Mouse (Mus musculus): ENCODE data around the gene Kcnj6.

The Kcnj6 gene

GRCm38 (mm10) chr16:94997340-94997849 is at the start of gene Kcnj6:
Gene Kcnj6 (minus strand): TSS chr16:94997701.
- no peak for DNase-seq (ENCODE audit: low spot score)

DNA sequence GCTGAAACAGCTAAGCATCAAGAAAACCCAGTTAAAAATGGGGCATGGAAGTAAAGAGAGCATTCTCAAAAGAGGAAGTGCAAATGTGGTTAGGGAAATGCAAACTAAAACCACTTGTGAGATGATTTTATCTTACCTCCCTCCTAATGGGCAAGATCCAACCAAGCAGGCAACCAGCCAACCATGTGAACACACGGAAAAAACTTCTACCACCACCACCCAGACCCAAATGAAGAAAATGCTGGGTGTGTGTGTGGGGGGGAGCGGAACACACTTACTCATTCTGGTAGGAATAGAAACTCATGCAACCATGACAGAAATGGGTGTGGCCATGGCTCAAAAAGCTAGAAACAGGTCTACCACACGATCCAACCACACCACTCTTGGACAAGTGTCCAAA is 12.4 kb upstream of the Kcnj6 start:
- no peak for DNase-seq (ENCODE audit: low spot score)

- no peak for DNase-seq (ENCODE audit: low spot score)
These were observed 7.1 kb upstream of the Kcnj6 start for GRCm38 (mm10) chr16:95004599-95004998.

DNA sequence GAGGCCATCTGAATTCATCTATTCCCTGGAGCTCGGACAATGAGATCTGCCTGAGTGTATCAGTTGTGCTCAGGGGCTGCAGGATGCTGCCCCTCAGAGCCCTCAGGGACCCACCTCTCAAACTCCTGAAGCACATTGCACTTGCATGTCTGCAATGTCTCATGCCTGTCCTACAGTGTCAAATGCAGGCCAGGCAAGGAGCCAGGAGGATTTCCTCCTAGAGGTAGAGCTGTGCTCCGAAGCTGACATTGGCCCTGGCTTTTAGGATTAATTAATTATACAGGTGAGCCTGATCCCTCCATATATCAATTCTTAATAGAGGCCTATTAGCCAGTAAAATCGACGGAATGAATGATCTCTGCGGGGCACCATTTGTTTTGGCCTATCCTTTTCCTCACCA is 2.0 kb upstream of the Kcnj6 start:
- DNase-seq (ENCODE audit: low spot score), result no peak

GRCm38 (mm10) chr16:94999019-94999418 is 1.5 kb upstream of the Kcnj6 start:
- DNase-seq (ENCODE audit: low spot score), result no peak

DNA sequence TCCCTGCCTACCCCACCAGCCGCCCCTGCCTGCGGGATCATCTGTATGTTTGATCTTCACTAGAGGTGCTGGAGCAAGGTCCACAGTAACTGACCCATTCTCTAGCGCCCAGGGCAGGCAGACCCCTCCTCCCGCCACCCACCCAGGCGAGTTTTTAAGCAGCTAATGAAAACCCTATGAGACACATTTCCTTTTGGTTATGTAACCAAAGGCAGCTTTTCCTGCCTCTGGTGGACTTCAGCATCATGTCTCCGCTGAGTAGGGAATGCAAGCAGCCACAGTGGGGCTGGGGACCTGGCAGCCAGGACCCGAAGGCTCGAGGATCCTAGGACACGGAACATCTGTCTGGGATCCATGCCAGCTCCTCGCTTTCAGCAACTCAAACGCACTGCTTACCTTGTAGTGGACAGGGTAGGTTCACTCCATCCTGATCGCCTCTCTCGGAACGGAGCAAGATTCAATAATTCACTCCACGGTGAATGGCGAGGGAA is 665 bp downstream of the Kcnj6 start:
- no peak for DNase-seq (ENCODE audit: low spot score)

DNA sequence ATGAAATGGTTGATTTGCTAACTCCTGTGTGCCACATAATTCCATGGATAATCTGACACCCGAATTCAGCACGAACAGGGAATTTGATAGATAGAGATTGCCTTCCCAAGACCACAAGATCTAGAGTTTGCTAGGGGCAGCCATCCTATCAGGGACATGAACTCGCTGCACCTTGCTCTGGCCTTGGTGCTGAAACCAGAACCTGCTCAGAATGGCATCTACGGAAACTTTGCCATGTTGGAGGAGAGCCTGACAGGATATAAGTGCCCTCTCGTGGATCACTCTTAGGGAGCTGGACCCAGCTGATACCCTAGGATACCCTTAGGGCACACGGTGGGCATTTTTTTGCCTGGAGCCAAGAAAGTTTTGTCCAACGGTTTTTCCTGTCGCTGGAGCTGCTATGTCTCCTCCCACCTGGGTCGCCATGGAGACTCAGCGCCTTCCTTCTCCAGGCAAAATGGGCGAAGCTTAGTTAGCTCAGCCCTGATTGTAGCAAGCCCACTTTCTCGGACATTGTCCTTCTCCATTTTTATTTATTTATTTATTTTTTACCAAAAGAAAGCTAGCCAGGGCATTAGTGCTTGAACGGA is 1.9 kb downstream of the Kcnj6 start:
- DNase-seq (ENCODE audit: low spot score), result no peak

GRCm38 (mm10) chr16:94994924-94995323 is 2.6 kb downstream of the Kcnj6 start:
- DNase-seq (ENCODE audit: low spot score), result no peak

DNA sequence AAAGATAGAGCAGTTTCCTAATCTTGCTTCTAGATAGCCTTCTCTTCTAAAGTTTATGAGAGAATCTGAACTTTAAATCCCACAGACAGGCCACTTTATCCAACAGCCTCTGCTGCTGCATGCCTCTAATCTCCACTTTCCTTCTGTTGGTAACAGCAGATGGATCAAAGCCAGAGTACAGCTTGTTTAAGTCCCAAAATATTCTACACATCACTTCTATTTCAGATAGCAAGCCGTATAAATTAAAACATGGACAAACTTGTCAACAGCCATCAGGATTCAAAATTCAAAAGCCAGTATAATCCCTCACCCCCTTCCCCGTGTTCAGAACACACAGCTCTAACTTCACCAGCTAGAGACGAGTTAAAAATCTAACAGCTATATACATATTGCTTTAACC is 3.4 kb downstream of the Kcnj6 start:
- no peak for DNase-seq (ENCODE audit: low spot score)

- no peak for DNase-seq (ENCODE audit: low spot score)
These were observed 7.4 kb downstream of the Kcnj6 start for GRCm38 (mm10) chr16:94990114-94990513.

- DNase-seq (ENCODE audit: low spot score), result no peak
These were observed 10.8 kb downstream of the Kcnj6 start for GRCm38 (mm10) chr16:94986731-94987130.

- no peak for DNase-seq (ENCODE audit: low spot score)
These were observed 13.2 kb downstream of the Kcnj6 start for GRCm38 (mm10) chr16:94984263-94984662.

GRCm38 (mm10) chr16:94980374-94980773 is 17.1 kb downstream of the Kcnj6 start:
- no peak for DNase-seq (ENCODE audit: low spot score)

- no peak for DNase-seq (ENCODE audit: low spot score)
These were observed 18.0 kb downstream of the Kcnj6 start for GRCm38 (mm10) chr16:94979499-94979898.

- DNase-seq (ENCODE audit: low spot score), result no peak
These were observed 25.2 kb downstream of the Kcnj6 start for GRCm38 (mm10) chr16:94972080-94972855.

GRCm38 (mm10) chr16:94968941-94969340 is 28.6 kb downstream of the Kcnj6 start:
- no peak for DNase-seq (ENCODE audit: low spot score)

DNA sequence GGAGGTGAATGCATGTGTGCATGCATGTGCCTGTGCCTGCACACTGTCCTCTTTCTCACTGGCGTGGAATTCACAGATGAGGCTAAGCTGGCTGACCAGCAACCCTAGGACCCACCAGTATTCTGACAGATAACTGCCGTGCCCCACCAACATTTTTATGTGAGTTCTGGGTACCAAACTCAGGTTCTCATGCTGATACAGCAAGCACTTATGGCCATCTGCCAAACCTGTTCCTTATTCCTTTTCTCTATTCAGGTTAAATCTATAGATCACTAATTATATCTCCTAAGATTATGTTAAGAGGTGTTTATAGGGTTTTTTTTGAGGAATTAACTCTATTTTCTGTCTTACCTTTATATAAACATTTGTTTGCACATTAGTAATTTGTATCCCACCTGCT is 29.0 kb downstream of the Kcnj6 start:
- no peak for DNase-seq (ENCODE audit: low spot score)

GRCm38 (mm10) chr16:94957156-94957828 is 40.2 kb downstream of the Kcnj6 start:
- no peak for DNase-seq (ENCODE audit: low spot score)

DNA sequence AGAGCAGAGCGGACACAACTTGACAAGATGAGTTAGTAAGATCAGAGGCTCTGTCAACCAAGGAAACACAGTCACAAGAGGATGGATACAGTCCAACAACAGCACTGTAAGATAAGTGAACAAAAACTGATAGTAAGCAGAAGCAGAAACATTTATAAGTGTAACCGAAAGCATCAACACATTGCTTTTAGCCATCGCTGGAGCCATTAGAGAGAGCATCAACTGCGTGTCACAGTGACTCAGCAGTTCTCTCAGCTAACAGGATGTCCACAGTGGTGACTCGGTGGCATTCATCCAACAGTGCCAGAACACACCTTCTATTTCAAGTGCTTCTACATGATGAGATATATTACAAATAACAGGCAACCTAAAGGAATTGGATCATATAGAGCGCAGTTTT is 41.1 kb downstream of the Kcnj6 start:
- no peak for DNase-seq (ENCODE audit: low spot score)

- DNase-seq (ENCODE audit: low spot score), result no peak
These were observed 44.2 kb downstream of the Kcnj6 start for GRCm38 (mm10) chr16:94953294-94953693.

- no peak for DNase-seq (ENCODE audit: low spot score)
These were observed 48.3 kb downstream of the Kcnj6 start for GRCm38 (mm10) chr16:94949172-94949571.

DNA sequence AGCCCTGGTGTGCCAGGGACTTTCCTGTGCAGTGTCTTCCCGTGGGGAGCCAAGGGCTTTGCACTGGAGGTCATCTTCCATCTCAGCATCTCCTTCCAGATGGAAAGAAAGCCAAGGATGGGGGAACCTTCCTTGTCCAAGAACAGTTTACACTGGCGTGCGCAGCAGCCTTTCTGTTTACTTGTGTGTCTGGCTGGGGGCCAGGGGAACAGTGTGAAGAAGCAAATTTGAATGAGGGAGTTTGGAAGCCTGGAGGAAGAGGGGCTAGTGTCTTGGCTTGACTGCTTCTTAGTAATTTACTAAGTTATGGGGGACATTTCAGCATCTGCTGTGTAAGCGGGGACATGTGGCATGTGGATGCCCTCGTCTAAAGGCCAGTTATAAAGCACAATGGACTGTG is 50.7 kb downstream of the Kcnj6 start:
- no peak for DNase-seq (ENCODE audit: low spot score)

- DNase-seq (ENCODE audit: low spot score), result no peak
These were observed 64.8 kb downstream of the Kcnj6 start for GRCm38 (mm10) chr16:94932702-94933101.

All from spleen, adult 12 weeks (tissue).